Mouse (Mus musculus) midbrain, embryonic 10.5 days (tissue): ENCODE results near the gene Xirp1. TPM values are rescaled to one million over a fixed set of nuclear protein-coding genes. Genes with fewer than 3 reads are reported as not detected.
A peak's percentile ranks its signal among the peaks of the same experiment; 100 is the strongest.

Experiments used
- DNase-seq: peaks from one replicate; pipeline ENCODE4 v3.0.0-alpha.2; 2017; ENCODE audit warnings: low spot score
- H3K27ac ChIP-seq: fragments of 300-500 bp; sonication (generic); replicated peaks from 2 replicates; pipeline ENCODE4 v1.5.1; 2016; ENCODE audit warnings: mild to moderate bottlenecking
- H3K27me3 ChIP-seq: fragments of 300-500 bp; sonication (generic); 2 replicates; pipeline ENCODE4 v1.6.1; 2016; ENCODE audit warnings: low read depth, mild to moderate bottlenecking; ENCODE audit not compliant: poor library complexity, severe bottlenecking
- H3K36me3 ChIP-seq: fragments of 300-500 bp; sonication (generic); 2 replicates; pipeline ENCODE4 v1.6.1; 2016; ENCODE audit warnings: mild to moderate bottlenecking, moderate library complexity
- H3K4me1 ChIP-seq: fragments of 300-500 bp; sonication (generic); 2 replicates; pipeline ENCODE4 v1.6.1; 2016
- H3K4me3 ChIP-seq: fragments of 300-500 bp; sonication (generic); 2 replicates; pipeline ENCODE4 v1.5.1; 2016; ENCODE audit warnings: mild to moderate bottlenecking, moderate library complexity
- H3K9me3 ChIP-seq: fragments of 300-500 bp; sonication (generic); replicated peaks from 2 replicates; pipeline ENCODE4 v1.6.1; 2016; ENCODE audit warnings: mild to moderate bottlenecking
- WGBS: fragments of 180-500 bp; shearing (Covaris S2); methylation state at CpG from one replicate; pipeline ENCODE4 v1.1.7; 2016; 5-methylcytosine and 5-hydroxymethylcytosine counted together
- polyA plus RNA-seq: library from polyadenylated mRNA; unstranded; fragments of >200 nt; fragmentation: Nextera tagmentation; extraction: Ambion mirVana; gene quantifications from 2 replicates; pipeline ENCODE4 v1.2.1, GENCODE M21; 2016

Gene Xirp1
- polyA plus RNA-seq, 1 experiment from 2014 or later: not detected

DNA sequence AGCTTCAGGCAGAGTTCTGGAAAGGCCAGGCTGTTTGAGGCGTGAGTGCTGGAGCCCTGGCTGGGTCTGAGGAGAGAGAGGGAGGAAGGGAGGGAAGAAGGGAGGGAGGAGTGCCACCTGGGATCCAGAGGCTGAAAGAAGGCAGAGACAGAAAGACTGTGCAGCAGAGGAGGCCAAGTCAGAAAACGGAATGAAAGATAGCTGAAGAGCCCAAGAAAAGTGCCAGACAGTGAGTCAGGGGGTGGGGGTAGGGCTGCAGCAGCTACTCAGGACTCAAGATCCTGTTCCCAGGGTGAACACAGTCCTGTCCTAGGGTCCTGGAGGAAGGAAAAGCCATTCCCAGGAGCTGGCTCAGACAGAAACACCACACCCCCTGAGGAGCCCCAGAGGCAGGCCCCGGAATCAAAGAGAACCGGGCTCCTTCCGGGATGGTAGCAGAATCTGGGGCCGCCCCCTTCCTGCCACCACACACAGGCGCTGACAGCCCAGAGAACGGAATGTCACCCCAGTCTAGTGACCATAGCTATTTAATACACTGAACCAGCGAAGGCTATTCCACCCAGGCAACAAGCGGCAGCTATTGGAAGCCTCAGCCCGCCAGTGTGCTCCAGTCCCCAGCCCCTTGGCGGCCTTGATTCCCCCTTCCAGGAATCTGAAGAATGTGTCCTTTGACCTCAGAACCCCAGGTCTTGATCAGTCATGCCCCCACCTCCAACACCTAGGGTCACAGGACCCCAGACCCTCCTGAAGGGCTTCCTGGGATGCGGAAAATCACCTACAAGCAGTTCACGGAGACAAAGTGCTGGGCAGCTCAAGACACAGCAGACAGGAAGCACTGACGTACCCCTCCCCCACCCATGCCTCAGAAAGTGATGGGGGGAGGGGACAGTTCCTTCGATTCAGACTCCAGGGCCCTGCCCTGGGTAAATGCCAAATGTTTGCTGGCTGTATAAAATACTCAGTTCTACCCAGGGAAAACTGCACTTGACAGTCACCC is 41.9 kb downstream of the Xirp1 start:
- Histone ChIP-seq H3K4me3 (peak overlapping the region; percentile 69), H3K9me3 (no peaks in the 10 kb centered on the region), H3K36me3 (no peaks in the 10 kb centered on the region), H3K27me3 (peaks cover 30% of the 10 kb centered on the region; the same call in 1 of the 2 replicates), H3K4me1 (peaks cover 86% of the 10 kb centered on the region), H3K27ac (peak overlapping the region; percentile 86)
- peak; percentile 72 for DNase-seq
- WGBS: under 1% methylated on average over 16 of the region's 16 CpGs

DNA sequence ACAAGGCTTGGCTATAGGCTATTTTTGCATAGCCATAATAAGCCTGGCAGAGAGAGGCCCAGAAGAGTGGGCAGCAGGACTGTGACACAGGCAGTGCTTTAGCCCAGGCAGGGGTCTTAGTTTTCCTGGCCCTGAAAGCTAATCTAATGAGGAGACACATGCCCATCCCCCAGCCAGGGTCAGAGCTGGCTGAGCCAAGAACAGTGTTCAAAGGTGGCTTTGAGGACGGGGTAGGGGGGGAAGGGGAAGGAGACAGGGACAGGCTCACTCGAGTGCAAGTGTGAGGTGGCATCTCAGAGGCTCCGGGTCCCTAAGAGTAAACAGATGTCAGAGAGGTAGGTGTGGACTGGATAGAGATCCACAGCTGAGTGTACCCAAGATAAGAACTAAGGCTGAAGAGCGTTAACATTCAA is 42.6 kb downstream of the Xirp1 start:
- Histone ChIP-seq H3K4me1 (peaks cover 86% of the 10 kb centered on the region), H3K36me3 (no peaks in the 10 kb centered on the region), H3K9me3 (no peaks in the 10 kb centered on the region), H3K4me3 (peak overlapping the region; percentile 69), H3K27ac (peak overlapping the region; percentile 86), H3K27me3 (peaks cover 30% of the 10 kb centered on the region; the same call in 1 of the 2 replicates)
- peak; percentile 43 for DNase-seq
- 5% methylated on average over 4 of the region's 4 CpGs for WGBS

DNA sequence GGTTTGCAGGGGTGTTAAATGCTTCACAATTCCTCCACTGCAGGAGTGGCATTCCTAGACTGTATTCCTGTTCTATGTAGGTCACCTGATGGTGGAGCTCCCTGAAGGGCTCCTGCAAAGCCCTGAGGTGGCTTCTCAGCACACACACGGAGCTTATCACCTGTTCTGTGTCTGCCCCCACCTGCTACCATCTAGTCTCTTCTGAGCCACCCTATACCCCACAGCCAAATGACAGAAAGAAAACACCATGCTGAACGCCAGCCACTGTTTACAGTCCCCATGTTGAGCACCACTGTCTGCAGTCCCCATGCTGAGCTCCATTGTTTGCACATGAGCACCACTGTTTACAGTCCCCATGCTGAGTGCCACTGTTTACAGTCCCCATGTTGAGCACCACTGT is 43.6 kb downstream of the Xirp1 start:
- peaks cover 28% of the 10 kb centered on the region; the same call in 1 of the 2 replicates for H3K27me3 ChIP-seq
- no peak for DNase-seq
- whole genome bisulfite sequencing: 61% methylated on average over 2 of the region's 2 CpGs
- peaks cover 3% of the 10 kb centered on the region; the same call in 1 of the 2 replicates for H3K36me3 ChIP-seq
- peak overlapping the region; percentile 42; the same call in 1 of the 2 replicates for H3K27ac ChIP-seq
- H3K9me3 ChIP-seq: no peaks in the 10 kb centered on the region
- no peak overlapping the region for H3K4me3 ChIP-seq
- peaks cover 82% of the 10 kb centered on the region for H3K4me1 ChIP-seq

DNA sequence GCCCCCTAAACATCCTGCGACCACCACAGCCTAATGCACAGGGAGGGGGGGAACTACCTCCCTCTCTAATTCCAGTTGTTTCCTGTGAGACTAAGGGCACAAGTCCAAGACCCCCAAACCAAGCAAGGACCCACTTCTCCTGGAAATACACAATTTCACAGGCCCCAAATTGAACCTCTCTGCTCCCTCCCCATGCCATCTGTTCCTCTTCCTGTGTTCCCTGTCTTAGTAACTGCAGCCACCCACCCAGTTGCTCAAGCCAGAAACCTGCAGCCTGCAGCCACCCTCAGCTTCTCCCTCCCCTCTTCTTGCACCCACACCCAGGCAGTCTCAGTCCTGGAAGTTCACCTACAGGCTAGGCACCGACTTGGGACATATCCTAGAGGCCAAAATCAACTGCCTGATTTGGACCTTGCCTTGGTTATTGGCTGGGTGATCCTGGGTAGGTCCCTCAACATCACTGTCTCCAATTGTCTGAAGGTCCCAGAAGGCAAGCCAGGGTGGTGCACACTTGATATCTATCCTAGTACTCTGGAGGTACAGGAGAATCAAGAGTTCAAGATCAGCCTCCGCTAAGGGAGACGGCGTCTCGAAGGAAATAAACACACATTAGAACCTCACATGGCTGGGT is 44.5 kb downstream of the Xirp1 start:
- 90% methylated on average over 6 of the region's 6 CpGs for WGBS
- no peak for DNase-seq
- peaks cover 10% of the 10 kb centered on the region for H3K36me3 ChIP-seq
- H3K9me3 ChIP-seq: no peaks in the 10 kb centered on the region
- H3K27me3 ChIP-seq: peaks cover 20% of the 10 kb centered on the region; the same call in 1 of the 2 replicates
- no peak overlapping the region for H3K4me3 ChIP-seq
- H3K27ac ChIP-seq: no peak overlapping the region
- peaks cover 74% of the 10 kb centered on the region for H3K4me1 ChIP-seq

DNA sequence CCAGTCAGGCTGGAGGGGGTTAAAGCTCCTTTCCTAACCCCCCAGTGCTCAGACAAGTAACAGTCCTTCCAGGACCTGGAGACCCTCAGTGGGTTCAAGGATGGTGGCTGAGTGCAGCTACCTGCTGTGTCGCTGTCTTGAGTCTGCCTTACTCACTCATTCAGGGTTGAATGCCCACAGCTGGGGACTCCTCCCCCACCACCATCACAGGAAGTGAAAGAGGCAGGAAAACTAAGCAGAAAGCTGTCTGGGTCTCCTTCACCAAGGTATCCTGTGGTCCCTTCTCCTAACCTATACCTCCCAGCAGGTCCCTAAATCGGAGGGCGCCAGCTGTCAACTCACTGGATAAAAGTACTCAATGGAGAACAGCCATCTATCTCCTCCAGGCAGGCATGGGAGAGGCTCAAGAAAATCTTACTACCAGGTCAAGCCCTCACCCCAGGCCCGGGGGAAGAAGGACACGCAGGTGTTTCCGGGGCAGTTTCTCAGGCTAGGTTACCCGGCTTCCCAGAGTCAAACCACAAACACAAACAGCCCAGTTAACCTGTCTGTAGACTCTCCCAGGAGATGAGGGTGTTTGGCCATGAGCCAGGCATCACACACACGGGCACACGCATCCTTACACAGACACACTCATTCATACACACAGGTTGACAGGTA is 45.1 kb downstream of the Xirp1 start:
- Histone ChIP-seq H3K9me3 (no peaks in the 10 kb centered on the region), H3K4me1 (peaks cover 68% of the 10 kb centered on the region), H3K27me3 (peaks cover 19% of the 10 kb centered on the region; the same call in 1 of the 2 replicates), H3K4me3 (no peak overlapping the region), H3K36me3 (peaks cover 17% of the 10 kb centered on the region), H3K27ac (peak overlapping the region; percentile 57; the same call in 1 of the 2 replicates)
- no peak for DNase-seq
- 60% methylated on average over 9 of the region's 9 CpGs for WGBS

DNA sequence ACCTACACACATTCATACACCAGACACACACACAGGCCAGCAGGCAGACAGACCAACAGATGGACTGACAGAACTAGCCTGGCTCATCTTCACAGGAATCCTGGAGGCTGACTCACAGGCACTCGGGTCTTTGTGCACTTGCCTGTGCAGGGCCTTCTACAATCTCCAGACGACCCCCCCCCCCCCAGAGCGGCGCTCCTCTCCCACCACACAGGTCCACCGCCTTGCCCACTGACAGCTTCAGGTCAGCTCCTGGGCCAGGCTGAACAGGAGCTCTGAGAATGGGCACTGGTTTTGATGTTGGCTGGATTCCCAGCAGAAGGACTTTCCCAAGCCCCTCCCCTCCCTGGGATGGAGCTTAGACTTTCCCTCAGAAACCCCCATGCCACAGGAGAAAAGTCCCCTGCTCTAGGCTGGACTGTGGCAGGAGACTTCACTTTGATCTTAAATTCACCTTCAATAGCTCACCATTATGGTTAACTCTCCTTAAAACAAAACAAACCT is 45.8 kb downstream of the Xirp1 start:
- WGBS: 59% methylated on average over 5 of the region's 5 CpGs
- H3K4me1 ChIP-seq: peaks cover 61% of the 10 kb centered on the region
- H3K27me3 ChIP-seq: peaks cover 12% of the 10 kb centered on the region; the same call in 1 of the 2 replicates
- no peaks in the 10 kb centered on the region for H3K9me3 ChIP-seq
- no peak for DNase-seq
- no peak overlapping the region for H3K4me3 ChIP-seq
- peaks cover 23% of the 10 kb centered on the region for H3K36me3 ChIP-seq
- H3K27ac ChIP-seq: 0 out of 2 replicates have a peak overlapping the region, but pooled peaks have one; percentile 33

DNA sequence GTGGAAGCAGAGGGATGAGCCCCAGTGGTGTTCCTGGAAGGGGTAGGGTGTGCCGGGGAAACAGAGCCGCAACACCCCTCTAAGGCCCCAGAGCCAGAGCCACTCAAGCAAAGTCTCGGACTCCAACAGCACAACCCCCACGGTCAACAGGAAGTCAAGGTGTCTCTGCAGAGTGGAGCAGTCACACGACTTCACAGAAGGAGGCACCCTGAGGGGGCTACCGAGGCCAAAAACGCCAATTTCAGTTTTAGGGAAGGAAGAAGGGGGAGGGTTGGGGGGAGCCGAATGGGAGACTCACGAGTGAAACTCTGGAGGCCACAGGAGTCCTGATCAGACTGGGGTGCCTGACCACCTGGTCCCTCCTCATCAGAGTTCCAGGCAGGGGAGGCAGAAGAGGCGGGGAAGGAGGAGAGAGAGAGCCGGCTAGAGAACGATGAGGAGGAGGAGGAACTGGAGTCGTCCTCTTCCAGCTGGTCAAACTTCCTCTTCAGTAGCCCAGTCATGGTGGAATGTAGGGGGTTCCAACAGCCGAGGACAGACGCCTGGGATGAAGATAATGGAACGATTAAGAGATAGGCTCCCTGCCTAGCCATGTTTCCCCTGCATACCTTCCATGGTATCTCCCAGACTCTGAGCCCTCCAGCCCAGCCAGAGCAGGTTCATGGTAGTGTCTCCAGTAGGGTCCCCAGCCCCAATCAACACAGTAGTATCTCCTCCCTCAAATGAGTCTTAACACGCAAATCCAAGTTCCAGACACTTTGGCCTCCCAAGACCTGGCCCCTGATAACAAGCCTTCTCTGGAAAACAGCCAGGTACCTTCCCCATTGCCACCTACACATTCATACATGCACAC is 46.5 kb downstream of the Xirp1 start:
- 0 out of 2 replicates have a peak, but pooled peaks cover 5% of the 10 kb centered on the region for H3K27me3 ChIP-seq
- WGBS: 66% methylated on average over 17 of the region's 17 CpGs
- no peak overlapping the region for H3K4me3 ChIP-seq
- no peak for DNase-seq
- H3K27ac ChIP-seq: 0 out of 2 replicates have a peak overlapping the region, but pooled peaks have one; percentile 33
- peaks cover 54% of the 10 kb centered on the region for H3K4me1 ChIP-seq
- no peaks in the 10 kb centered on the region for H3K9me3 ChIP-seq
- peaks cover 30% of the 10 kb centered on the region for H3K36me3 ChIP-seq

DNA sequence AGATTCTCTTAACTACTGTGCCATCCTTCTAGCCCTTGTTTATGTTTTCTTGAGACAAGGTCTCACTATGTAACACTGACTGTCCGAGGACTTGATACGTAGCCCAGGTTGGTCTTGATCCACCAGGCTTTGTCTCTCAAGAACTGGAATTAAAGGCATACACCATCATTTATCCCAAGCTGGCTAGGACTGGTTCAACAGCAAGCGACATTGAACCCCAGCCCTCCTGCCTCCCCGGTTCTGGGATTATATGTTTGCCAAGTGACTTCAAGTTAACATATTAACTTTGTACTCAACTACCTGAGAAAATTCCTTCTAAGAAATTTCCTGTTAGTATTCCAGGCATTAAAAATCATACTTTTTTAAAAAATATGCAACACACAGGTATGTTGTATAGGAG is 48.1 kb downstream of the Xirp1 start:
- peaks cover 45% of the 10 kb centered on the region for H3K4me1 ChIP-seq

DNA sequence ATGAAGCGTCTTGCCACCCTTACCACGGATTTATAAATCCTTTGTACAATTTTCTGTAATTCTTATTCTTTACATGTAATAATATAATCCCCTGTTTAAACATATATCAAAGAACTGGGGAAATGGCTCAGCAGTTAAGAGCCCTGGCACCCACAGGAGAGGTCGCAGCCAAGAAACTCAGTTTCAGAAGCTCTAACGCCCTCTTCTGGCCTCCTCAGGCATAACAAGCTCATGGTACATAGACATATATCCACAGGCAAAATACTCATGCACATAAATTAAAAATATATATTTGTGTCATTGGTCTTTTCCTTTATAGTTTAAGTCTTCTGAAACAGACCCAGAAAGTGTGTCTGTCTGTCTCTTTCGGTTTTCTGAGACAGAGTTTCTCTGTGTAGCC is 48.8 kb downstream of the Xirp1 start:
- H3K27ac ChIP-seq: no peak overlapping the region
- H3K36me3 ChIP-seq: peaks cover 33% of the 10 kb centered on the region
- no peaks in the 10 kb centered on the region for H3K27me3 ChIP-seq
- H3K9me3 ChIP-seq: no peaks in the 10 kb centered on the region
- peaks cover 42% of the 10 kb centered on the region for H3K4me1 ChIP-seq
- WGBS: 82% methylated on average over 5 of the region's 5 CpGs
- no peak overlapping the region for H3K4me3 ChIP-seq
- no peak for DNase-seq

More for the DNA sequence above, 48.1 kb downstream of the Xirp1 start:
- H3K9me3 ChIP-seq: no peaks in the 10 kb centered on the region
- 90% methylated on average over 4 of the region's 4 CpGs for WGBS
- DNase-seq: no peak
- peaks cover 33% of the 10 kb centered on the region for H3K36me3 ChIP-seq
- H3K27me3 ChIP-seq: 0 out of 2 replicates have a peak, but pooled peaks cover 4% of the 10 kb centered on the region
- H3K4me3 ChIP-seq: no peak overlapping the region
- H3K27ac ChIP-seq: no peak overlapping the region

DNA sequence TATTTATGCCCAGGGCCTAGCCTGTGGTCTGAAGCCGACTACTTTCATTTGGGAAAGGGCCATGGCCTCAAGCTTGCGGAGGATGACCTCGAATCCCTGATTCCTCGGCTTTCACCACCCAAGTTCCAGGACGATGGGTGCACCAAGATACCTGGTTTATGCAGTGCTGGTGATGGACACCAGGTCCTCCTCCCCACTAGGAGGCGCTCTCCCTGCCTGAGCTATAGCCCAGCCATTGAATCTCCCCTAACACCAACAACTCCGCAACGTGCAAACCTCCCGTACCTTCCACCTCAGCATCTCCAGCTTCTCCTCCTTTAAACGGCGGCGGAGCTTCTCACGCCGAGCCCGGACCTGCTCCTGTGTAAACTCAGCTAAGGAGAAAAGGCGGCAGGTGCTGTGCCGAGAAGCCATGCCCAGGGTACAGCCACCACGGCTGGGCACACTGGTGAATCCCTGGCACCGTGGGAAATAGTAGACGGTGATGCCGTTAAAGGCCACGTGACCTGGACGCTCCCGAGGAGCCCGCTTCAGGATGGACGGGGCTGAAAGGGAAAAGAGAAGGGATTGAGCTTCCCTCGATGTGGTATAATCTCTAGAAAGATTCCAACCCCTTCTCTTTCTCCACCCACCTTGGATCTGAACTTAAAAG is 49.4 kb downstream of the Xirp1 start:
- Histone ChIP-seq H3K36me3 (peaks cover 33% of the 10 kb centered on the region), H3K4me1 (peaks cover 36% of the 10 kb centered on the region), H3K9me3 (no peaks in the 10 kb centered on the region), H3K4me3 (no peak overlapping the region), H3K27me3 (no peaks in the 10 kb centered on the region), H3K27ac (no peak overlapping the region)
- WGBS: 94% methylated on average over 27 of the region's 27 CpGs
- DNase-seq: no peak

DNA sequence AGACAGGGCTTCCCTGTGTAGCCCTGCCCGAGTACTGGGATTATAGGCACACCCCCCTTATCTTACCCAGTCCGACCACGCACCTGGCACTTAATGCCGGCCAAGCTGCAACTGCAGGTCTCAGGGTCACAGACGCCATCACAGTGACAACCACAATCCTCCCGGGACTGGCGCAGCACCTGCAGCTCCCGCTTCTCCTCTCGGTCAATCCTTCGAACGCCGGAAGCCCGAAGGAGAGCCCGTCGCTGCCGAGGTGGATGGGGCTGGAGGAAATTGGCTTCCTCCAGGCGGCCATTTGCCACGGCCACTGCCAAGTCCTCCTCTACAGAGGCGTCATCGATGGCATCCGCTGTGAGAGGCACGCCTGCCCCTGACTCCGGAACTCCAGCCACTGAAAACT is 50.1 kb downstream of the Xirp1 start:
- no peak overlapping the region for H3K27ac ChIP-seq
- H3K4me3 ChIP-seq: no peak overlapping the region
- H3K9me3 ChIP-seq: no peaks in the 10 kb centered on the region
- 93% methylated on average over 23 of the region's 23 CpGs for WGBS
- no peaks in the 10 kb centered on the region for H3K27me3 ChIP-seq
- H3K4me1 ChIP-seq: peaks cover 29% of the 10 kb centered on the region
- DNase-seq: no peak
- peaks cover 33% of the 10 kb centered on the region for H3K36me3 ChIP-seq
